8 mouse cellular contexts compared by ENCODE assay signal in genomic region chr16:23984183-23984582, GRCm38 (mm10). TPM values are rescaled to one million over a fixed set of nuclear protein-coding genes. Genes with fewer than 3 reads are reported as not detected.
DNase-seq lines count a peak whose midpoint lies in the region; ATAC-seq lines count a peak whose summit lies in the region.

No protein-coding gene starts in this region.

- H3K9ac ChIP-seq in heart, embryonic 12.5 days = peak overlapping the region; percentile 70; the same call in 1 of the 2 replicates
- H3K9ac ChIP-seq in kidney, embryonic 15.5 days = peak overlapping the region; percentile 41
- H3K9ac ChIP-seq in limb, embryonic 15.5 days = no peak overlapping the region
- no peak overlapping the region for H3K9ac ChIP-seq in midbrain, embryonic 16.5 days (ENCODE audit: low read depth, low read length)

- ATAC-seq in erythroblast, adult 5-6 weeks (replicated peaks; ENCODE audit: low FRiP score, poor library complexity, severe bottlenecking) = peak; percentile 60
- peak; percentile 49; the same call in 1 of the 2 replicates for ATAC-seq in heart, embryonic 12.5 days (ENCODE audit: insufficient number of reproducible peaks, low FRiP score)
- peak; percentile 59; the same call in 1 of the 2 replicates for ATAC-seq in kidney, embryonic 15.5 days (replicated peaks; ENCODE audit: low FRiP score)
- ATAC-seq in limb, embryonic 15.5 days (ENCODE audit: insufficient number of reproducible peaks, low FRiP score, low TSS enrichment, low read depth) = peak; percentile 57; the same call in 1 of the 2 replicates
- ATAC-seq in midbrain, embryonic 16.5 days = peak; percentile 60

- peaks cover 39% of the 10 kb centered on the region for H3K4me1 ChIP-seq in heart, embryonic 12.5 days (replicated peaks)
- H3K4me1 ChIP-seq in kidney, embryonic 15.5 days = peaks cover 67% of the 10 kb centered on the region
- H3K4me1 ChIP-seq in limb, embryonic 15.5 days = peaks cover 55% of the 10 kb centered on the region
- H3K4me1 ChIP-seq in midbrain, embryonic 16.5 days (ENCODE audit: control insufficient read depth, insufficient read depth, low read length) = peaks cover 48% of the 10 kb centered on the region

- peak; percentile 97 for DNase-seq in 3T3-L1 (ENCODE audit: low read depth, low spot score)
- peak; percentile 95 for DNase-seq in brain, adult 2 months (ENCODE audit: low read depth, low spot score)
- peak; percentile 72 to 87 for DNase-seq in spleen, adult 18-20 months

- no peaks in the 10 kb centered on the region for H3K36me3 ChIP-seq in heart, embryonic 12.5 days
- no peaks in the 10 kb centered on the region for H3K36me3 ChIP-seq in kidney, embryonic 15.5 days
- no peaks in the 10 kb centered on the region for H3K36me3 ChIP-seq in limb, embryonic 15.5 days
- H3K36me3 ChIP-seq in midbrain, embryonic 16.5 days (ENCODE audit: control insufficient read depth, insufficient read depth, low read length) = no peaks in the 10 kb centered on the region

- no peaks in the 10 kb centered on the region for H3K9me3 ChIP-seq in heart, embryonic 12.5 days (replicated peaks)
- no peaks in the 10 kb centered on the region for H3K9me3 ChIP-seq in kidney, embryonic 15.5 days (replicated peaks)
- no peaks in the 10 kb centered on the region for H3K9me3 ChIP-seq in limb, embryonic 15.5 days
- H3K9me3 ChIP-seq in midbrain, embryonic 16.5 days (replicated peaks; ENCODE audit: control insufficient read depth, low read length, poor library complexity, severe bottlenecking) = no peaks in the 10 kb centered on the region

- 1% methylated on average over 22 of the region's 22 CpGs for WGBS in heart, embryonic 12.5 days
- WGBS in kidney, embryonic 15.5 days = under 1% methylated on average over 22 of the region's 22 CpGs
- 1% methylated on average over 22 of the region's 22 CpGs for WGBS in limb, embryonic 15.5 days
- 1% methylated on average over 22 of the region's 22 CpGs for WGBS in midbrain, embryonic 16.5 days

- H3K4me2 ChIP-seq in heart, embryonic 12.5 days = peak overlapping the region; percentile 97
- peak overlapping the region; percentile 97 for H3K4me2 ChIP-seq in kidney, embryonic 15.5 days
- peak overlapping the region; percentile 77 for H3K4me2 ChIP-seq in limb, embryonic 15.5 days
- peak overlapping the region; percentile 93 for H3K4me2 ChIP-seq in midbrain, embryonic 16.5 days (ENCODE audit: low read length)

- H3K4me3 ChIP-seq in heart, embryonic 12.5 days = peak overlapping the region; percentile 57
- peak overlapping the region; percentile 46 for H3K4me3 ChIP-seq in kidney, embryonic 15.5 days (replicated peaks)
- H3K4me3 ChIP-seq in limb, embryonic 15.5 days = peak overlapping the region; percentile 78
- H3K4me3 ChIP-seq in midbrain, embryonic 16.5 days (ENCODE audit: low read depth, low read length) = peak overlapping the region; percentile 37

- H3K27ac ChIP-seq in heart, embryonic 12.5 days (ENCODE audit: poor library complexity, severe bottlenecking) = no peak overlapping the region; the same call in 1 of the 2 replicates
- no peak overlapping the region for H3K27ac ChIP-seq in kidney, embryonic 15.5 days
- H3K27ac ChIP-seq in limb, embryonic 15.5 days = no peak overlapping the region
- H3K27ac ChIP-seq in midbrain, embryonic 16.5 days (ENCODE audit: low read length) = no peak overlapping the region

- H3K27me3 ChIP-seq in heart, embryonic 12.5 days (replicated peaks) = peaks cover 15% of the 10 kb centered on the region
- peaks cover 25% of the 10 kb centered on the region for H3K27me3 ChIP-seq in kidney, embryonic 15.5 days
- peaks cover 12% of the 10 kb centered on the region for H3K27me3 ChIP-seq in limb, embryonic 15.5 days
- peaks cover 30% of the 10 kb centered on the region for H3K27me3 ChIP-seq in midbrain, embryonic 16.5 days (ENCODE audit: control insufficient read depth, insufficient read depth, low read depth, low read length)

RNA-seq across cellular contexts. Expression of gene Gm37419, which starts 4.1 kb away (rescaled TPM):
- not detected in 2 replicates for total RNA-seq in erythroblast, adult 5-6 weeks (2015; ENCODE audit: low replicate concordance)
- not detected in 2 replicates for total RNA-seq in erythroblast, adult 5-6 weeks (2017; ENCODE audit: low replicate concordance)
- not detected in 2 replicates for polyA plus RNA-seq in heart, embryonic 12.5 days (2016; fragmentation: Nextera tagmentation; extraction: Ambion mirVana)
- polyA plus RNA-seq in kidney, embryonic 15.5 days (2015; fragmentation: Nextera tagmentation; extraction: Ambion mirVana) = not detected in 2 replicates
- polyA plus RNA-seq in limb, embryonic 15.5 days (2015; fragmentation: Nextera tagmentation; extraction: Ambion mirVana) = not detected in 2 replicates
- polyA plus RNA-seq in midbrain, embryonic 16.5 days (2015; fragmentation: Nextera tagmentation; extraction: Ambion mirVana) = not detected in 2 replicates

RNA-seq across cellular contexts. Expression of gene Bcl6, which starts 4.5 kb away (rescaled TPM):
- 5.2 and 7.9 TPM in 2 replicates for total RNA-seq in erythroblast, adult 5-6 weeks (2015; ENCODE audit: low replicate concordance)
- 3.7 and 4.2 TPM in 2 replicates for total RNA-seq in erythroblast, adult 5-6 weeks (2017; ENCODE audit: low replicate concordance)
- polyA plus RNA-seq in heart, embryonic 12.5 days (2016; fragmentation: Nextera tagmentation; extraction: Ambion mirVana) = 0.24 and 0.35 TPM in 2 replicates
- 0.87 and 0.94 TPM in 2 replicates for polyA plus RNA-seq in kidney, embryonic 15.5 days (2015; fragmentation: Nextera tagmentation; extraction: Ambion mirVana)
- 3.6 and 4.2 TPM in 2 replicates for polyA plus RNA-seq in limb, embryonic 15.5 days (2015; fragmentation: Nextera tagmentation; extraction: Ambion mirVana)
- 0.31 and 0.60 TPM in 2 replicates for polyA plus RNA-seq in midbrain, embryonic 16.5 days (2015; fragmentation: Nextera tagmentation; extraction: Ambion mirVana)

RNA-seq across cellular contexts. Expression of gene Rtp2, which starts 52.0 kb away (rescaled TPM):
- not detected in 2 replicates for total RNA-seq in erythroblast, adult 5-6 weeks (2015; ENCODE audit: low replicate concordance)
- not detected in 2 replicates for total RNA-seq in erythroblast, adult 5-6 weeks (2017; ENCODE audit: low replicate concordance)
- not detected in 2 replicates for polyA plus RNA-seq in heart, embryonic 12.5 days (2016; fragmentation: Nextera tagmentation; extraction: Ambion mirVana)
- polyA plus RNA-seq in kidney, embryonic 15.5 days (2015; fragmentation: Nextera tagmentation; extraction: Ambion mirVana) = not detected in 2 replicates
- polyA plus RNA-seq in limb, embryonic 15.5 days (2015; fragmentation: Nextera tagmentation; extraction: Ambion mirVana) = not detected in 2 replicates
- polyA plus RNA-seq in midbrain, embryonic 16.5 days (2015; fragmentation: Nextera tagmentation; extraction: Ambion mirVana) = 0.11 and 0.34 TPM in 2 replicates

Comparison
In these comparisons a context has a peak if more than half of its experiments do, and no peak if none do; other contexts are left out.
1. H3K9ac ChIP-seq: peak in heart, embryonic 12.5 days (single experiment) and kidney, embryonic 15.5 days (single experiment); none in limb, embryonic 15.5 days (single experiment) and midbrain, embryonic 16.5 days (single experiment).
2. Peak in every context shown above with its lines, with median percentiles within 50 percentile points of each other: DNase-seq, ATAC-seq, H3K4me2 ChIP-seq and H3K4me3 ChIP-seq.